Mouse (Mus musculus) hindbrain, postnatal 0 days (tissue): Measurements from ENCODE around the gene Mta2. TPM values are rescaled to one million over a fixed set of nuclear protein-coding genes. Genes with fewer than 3 reads are reported as not detected.
"Not testable (repeated sequence)": the region's sequence is repeated elsewhere in the genome, so short reads cannot be mapped to it uniquely, and the experiment has no call there.

Experiments
- ATAC-seq: fragments of 200-750 bp; cut with Nextera tagmentation; 2 replicates; pipeline ENCODE4 v1.8.0; 2017; ENCODE audit warnings: mild to moderate bottlenecking, moderate TSS enrichment, moderate library complexity
- DNase-seq: peaks from one replicate; pipeline ENCODE4 v3.0.0-alpha.2; 2015; ENCODE audit warnings: low spot score
- H3K27ac ChIP-seq: fragments of 300-500 bp; sonication (generic); 2 replicates; pipeline ENCODE4 v1.5.1; 2014; ENCODE audit warnings: mild to moderate bottlenecking
- H3K27me3 ChIP-seq: fragments of 300-500 bp; sonication (generic); 2 replicates; pipeline ENCODE4 v1.6.1; 2014; ENCODE audit warnings: low read length, mixed read lengths; ENCODE audit not compliant: insufficient read depth
- H3K36me3 ChIP-seq: fragments of 300-500 bp; sonication (generic); 2 replicates; pipeline ENCODE4 v1.6.1; 2014; ENCODE audit warnings: low read length, mixed read lengths; ENCODE audit not compliant: insufficient read depth
- H3K4me1 ChIP-seq: fragments of 300-500 bp; sonication (generic); 2 replicates; pipeline ENCODE4 v1.6.1; 2014; ENCODE audit warnings: antibody characterized with exemption, low read length, mixed read lengths; ENCODE audit not compliant: insufficient read depth
- H3K4me2 ChIP-seq: fragments of 300-500 bp; sonication (generic); 2 replicates; pipeline ENCODE4 v1.6.1; 2014; ENCODE audit warnings: low read depth, mild to moderate bottlenecking, low read length, moderate library complexity, mixed read lengths
- H3K4me3 ChIP-seq: fragments of 300-500 bp; sonication (generic); 2 replicates; pipeline ENCODE4 v1.5.1; 2014; ENCODE audit warnings: low read length
- H3K9ac ChIP-seq: fragments of 300-500 bp; sonication (generic); replicated peaks from 2 replicates; pipeline ENCODE4 v1.6.1; 2014; ENCODE audit warnings: mild to moderate bottlenecking, low read length, moderate library complexity, mixed read lengths
- H3K9me3 ChIP-seq: fragments of 300-500 bp; sonication (generic); 2 replicates; pipeline ENCODE4 v1.6.1; 2016; ENCODE audit warnings: low read length, mixed read lengths
- CTCF ChIP-seq: IDR thresholded peaks from 2 replicates; pipeline ENCODE4 v1.5.1; 2016; ENCODE audit warnings: antibody characterized with exemption, control low read depth, low read depth
- WGBS: fragments of 180-500 bp; shearing (Covaris S2); extraction: QIAGEN DNeasy Blood & Tissue Kit; methylation state at CpG from one replicate; pipeline ENCODE4 v1.1.7; 2014; 5-methylcytosine and 5-hydroxymethylcytosine counted together
- polyA plus RNA-seq: library from polyadenylated mRNA; unstranded; fragments of >200 nt; fragmentation: Nextera tagmentation; extraction: Ambion mirVana; gene quantifications from 2 replicates; pipeline ENCODE4 v1.2.1, GENCODE M21; 2015
- total RNA-seq: library from RNA; depleted of rRNA; stranded (reverse); fragments of >200 nt; gene quantifications from 2 replicates; pipeline ENCODE4 v1.2.3, GENCODE M21; 2014; rRNA removed

Gene Mta2
- total RNA-seq (65.1 and 71.4 TPM in 2 replicates), polyA plus RNA-seq (75.2 and 78.8 TPM in 2 replicates)

DNA sequence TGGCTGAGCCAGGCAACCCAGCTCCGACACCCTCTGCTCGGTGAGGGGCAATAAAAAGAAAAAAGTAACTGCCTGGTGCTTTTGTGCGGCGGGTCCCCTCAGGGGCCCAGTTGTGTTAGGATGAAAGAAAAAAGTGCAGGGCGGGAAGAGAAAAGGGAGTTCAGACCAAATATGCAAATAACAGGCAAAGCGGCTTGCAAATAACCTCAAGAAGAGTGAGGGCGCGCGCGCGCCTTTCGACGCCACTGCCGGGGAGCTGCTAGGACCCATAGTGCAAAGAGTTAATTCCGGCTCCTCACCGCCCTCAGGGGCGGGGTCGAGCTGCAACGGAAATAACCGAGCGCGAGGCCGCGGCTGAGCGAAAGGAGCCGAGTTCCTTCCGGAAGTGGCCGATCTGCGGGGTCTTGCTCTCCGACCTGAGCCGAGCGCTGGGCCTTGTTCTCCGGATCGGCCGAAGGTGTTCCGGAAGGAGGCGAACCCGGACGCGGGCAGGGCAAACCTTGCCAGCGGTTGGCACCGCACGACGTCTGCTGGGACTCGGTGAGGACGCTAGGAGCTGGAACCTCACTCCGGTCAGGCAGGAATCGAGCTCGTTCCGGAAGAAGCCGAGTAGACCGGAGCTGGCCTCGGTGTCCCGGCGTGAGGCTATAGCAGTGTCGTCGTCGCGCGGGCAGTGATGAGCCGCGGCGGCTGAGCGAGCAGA, at the start of gene Mta2:
Mta2 (plus strand) TSS at position 361 of the 703 bp plus-strand sequence.
- Histone ChIP-seq H3K36me3 (peaks cover 16% of the 10 kb centered on the region; the same call in 1 of the 2 replicates), H3K27ac (peak within 1 kb of the TSS; percentile 97), H3K4me1 (0 out of 2 replicates have a peak, but pooled peaks cover 11% of the 10 kb centered on the region), H3K9ac (peak within 1 kb of the TSS; percentile 94), H3K9me3 (no peaks in the 10 kb centered on the region), H3K4me3 (peak within 1 kb of the TSS; percentile 62), H3K27me3 (no peaks in the 10 kb centered on the region), H3K4me2 (peak within 1 kb of the TSS; percentile 60)
- ATAC-seq = peak; percentile 96
- under 1% methylated on average over 64 of the region's 64 CpGs for WGBS
- DNase-seq = peak; percentile 99
- no peak; the same call in 1 of the 2 replicates for TF ChIP-seq CTCF

DNA sequence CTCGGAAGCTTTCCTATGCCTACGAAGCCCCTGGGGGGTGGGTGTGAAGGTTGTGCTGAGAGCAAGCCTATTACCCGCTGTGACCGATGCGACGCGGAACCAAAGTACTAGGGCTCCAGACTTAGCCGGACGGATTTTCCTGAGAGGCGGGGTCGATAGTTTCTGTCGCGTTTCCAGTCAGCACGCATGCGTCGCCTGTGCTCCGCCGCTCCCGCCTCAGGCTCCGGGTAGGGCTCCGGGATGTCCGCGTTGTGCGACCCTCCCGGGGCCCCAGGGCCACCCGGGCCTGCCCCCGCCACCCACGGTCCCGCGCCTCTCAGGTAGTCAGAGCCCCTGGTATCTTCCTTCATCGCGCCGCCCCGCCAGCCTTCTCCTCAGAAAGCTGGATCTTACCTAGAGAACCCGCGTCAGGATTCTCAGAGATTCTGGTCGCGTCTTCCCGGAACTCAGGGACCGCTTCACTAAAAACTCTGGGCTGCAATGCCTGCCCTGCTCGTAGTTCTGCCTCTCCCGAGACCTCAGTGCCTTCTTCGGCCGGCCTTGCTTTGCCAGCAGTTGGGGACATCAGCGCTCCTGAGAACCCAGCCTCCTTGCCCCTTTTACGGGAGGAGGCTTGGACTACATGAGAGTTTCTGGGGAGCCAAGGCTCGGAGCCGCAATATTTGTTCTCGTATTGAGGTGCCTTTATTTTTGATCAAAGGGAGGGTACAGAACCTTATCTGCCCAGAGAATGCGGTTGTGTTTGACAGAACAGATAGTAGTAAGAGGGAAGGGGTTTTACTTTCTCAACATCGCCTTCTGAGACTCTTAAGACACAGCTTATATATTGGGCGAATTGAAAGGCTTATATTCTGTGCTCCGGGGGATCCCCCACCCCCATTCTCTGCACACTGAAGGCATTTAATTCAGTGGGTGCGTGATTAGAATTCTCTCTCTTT, 48.6 kb upstream of the Mta2 start, which contains the start of gene Ints5:
Ints5 (plus strand) TSS at position 177 of the 938 bp plus-strand sequence.
- Histone ChIP-seq H3K4me3 (peak within 1 kb of the TSS; percentile 82), H3K4me2 (peak within 1 kb of the TSS; percentile 97), H3K9me3 (no peaks in the 10 kb centered on the region), H3K27me3 (no peaks in the 10 kb centered on the region), H3K9ac (peak within 1 kb of the TSS; percentile 89), H3K27ac (peak within 1 kb of the TSS; percentile 84), H3K36me3 (0 out of 2 replicates have a peak, but pooled peaks cover 6% of the 10 kb centered on the region), H3K4me1 (peaks cover 6% of the 10 kb centered on the region; the same call in 1 of the 2 replicates)
- 3% methylated on average over 54 of the region's 54 CpGs for WGBS
- DNase-seq (peak; percentile 92), ATAC-seq (peak; percentile 74)
- TF ChIP-seq CTCF = no peak

DNA sequence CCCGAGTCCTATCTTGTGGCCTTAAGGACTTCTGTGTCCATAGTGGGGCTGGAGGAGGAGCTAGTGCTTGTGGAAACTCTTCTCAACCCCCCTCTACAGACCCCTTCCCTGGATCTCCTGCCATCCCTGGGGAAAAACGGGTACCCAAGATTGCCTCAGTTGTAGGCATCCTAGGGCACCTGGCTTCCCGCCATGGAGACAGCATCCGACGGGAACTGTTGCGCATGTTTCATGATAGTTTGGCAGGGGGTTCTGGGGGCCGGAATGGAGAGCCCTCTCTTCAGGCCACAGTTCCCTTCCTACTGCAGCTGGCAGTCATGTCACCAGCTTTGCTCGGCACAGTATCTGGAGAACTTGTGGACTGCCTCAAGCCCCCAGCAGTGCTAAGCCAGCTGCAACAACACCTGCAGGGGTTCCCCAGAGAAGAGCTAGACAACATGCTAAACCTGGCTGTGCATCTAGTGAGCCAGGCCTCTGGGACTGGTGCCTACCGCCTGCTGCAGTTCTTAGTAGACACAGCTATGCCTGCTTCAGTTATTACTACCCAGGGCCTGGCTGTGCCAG, 46.2 kb upstream of the Mta2 start:
- H3K4me2 ChIP-seq = no peak overlapping the region
- ATAC-seq (no peak), DNase-seq (no peak)
- no peak for TF ChIP-seq CTCF
- H3K9me3 ChIP-seq = no peaks in the 10 kb centered on the region
- H3K27ac ChIP-seq = no peak overlapping the region
- H3K36me3 ChIP-seq = 0 out of 2 replicates have a peak, but pooled peaks cover 6% of the 10 kb centered on the region
- H3K4me3 ChIP-seq = no peak overlapping the region
- H3K9ac ChIP-seq = no peak overlapping the region
- H3K27me3 ChIP-seq = no peaks in the 10 kb centered on the region
- H3K4me1 ChIP-seq = peaks cover 9% of the 10 kb centered on the region
- 85% methylated on average over 9 of the region's 9 CpGs for WGBS

DNA sequence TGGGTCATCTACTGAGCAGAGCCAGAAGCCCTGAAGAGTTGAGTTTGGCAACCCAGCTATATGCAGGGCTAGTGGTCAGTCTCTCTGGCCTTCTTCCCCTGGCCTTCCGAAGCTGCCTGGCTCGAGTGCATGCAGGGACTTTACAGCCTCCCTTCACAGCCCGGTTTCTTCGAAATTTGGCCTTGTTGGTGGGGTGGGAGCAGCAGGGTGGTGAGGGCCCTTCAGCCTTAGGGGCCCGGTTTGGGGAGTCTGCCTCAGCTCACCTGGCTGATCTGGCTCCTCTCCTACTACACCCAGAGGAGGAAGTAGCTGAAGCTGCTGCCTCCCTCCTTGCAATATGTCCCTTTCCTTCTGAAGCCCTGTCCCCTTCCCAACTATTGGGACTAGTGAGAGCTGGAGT, 45.4 kb upstream of the Mta2 start:
- not testable (repeated sequence) for H3K9ac ChIP-seq, H3K4me1 ChIP-seq

DNA sequence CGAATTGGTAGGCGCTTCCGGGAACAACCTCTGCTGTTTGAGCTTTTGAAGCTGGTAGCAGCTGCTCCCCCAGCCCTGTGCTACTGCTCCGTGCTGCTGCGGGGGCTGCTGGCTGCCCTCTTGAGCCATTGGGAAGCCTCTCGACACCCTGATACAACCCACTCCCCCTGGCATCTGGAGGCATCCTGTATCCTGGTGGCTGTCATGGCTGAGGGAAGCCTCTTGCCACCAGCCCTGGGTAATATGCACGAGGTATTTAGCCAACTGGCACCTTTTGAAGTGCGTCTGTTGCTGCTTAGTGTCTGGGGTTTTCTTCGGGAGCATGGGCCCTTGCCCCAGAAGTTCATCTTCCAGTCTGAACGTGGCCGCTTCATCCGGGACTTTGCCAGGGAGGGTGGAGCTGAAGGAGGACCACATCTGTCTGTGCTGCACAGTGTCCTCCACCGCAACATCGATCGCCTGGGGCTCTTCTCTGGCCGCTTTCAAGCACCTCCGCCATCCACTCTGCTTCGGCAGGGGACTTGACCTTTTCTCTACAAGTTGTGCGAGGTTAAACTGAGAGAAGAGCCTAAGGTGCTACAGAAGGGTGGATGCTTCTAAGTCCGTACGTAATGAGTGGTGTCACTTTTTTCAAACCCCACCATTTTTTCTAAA, 44.3 kb upstream of the Mta2 start:
- H3K36me3 ChIP-seq, H3K9me3 ChIP-seq, H3K4me1 ChIP-seq, H3K27me3 ChIP-seq: not testable (repeated sequence)
- peak; percentile 46 for ATAC-seq
- DNase-seq = peak; percentile 54
- Histone ChIP-seq H3K27ac (peak overlapping the region; percentile 86), H3K9ac (peak overlapping the region; percentile 94; the same call in 1 of the 2 replicates), H3K4me3 (peak overlapping the region; percentile 91), H3K4me2 (peak overlapping the region; percentile 72)
- WGBS = 19% methylated on average over 21 of the region's 21 CpGs

More for the DNA sequence above, 45.4 kb upstream of the Mta2 start:
- not testable (repeated sequence) for DNase-seq, H3K27ac ChIP-seq, ATAC-seq, H3K9me3 ChIP-seq, H3K36me3 ChIP-seq, H3K27me3 ChIP-seq, H3K4me3 ChIP-seq, H3K4me2 ChIP-seq
- WGBS = 87% methylated on average over 5 of the region's 5 CpGs

DNA sequence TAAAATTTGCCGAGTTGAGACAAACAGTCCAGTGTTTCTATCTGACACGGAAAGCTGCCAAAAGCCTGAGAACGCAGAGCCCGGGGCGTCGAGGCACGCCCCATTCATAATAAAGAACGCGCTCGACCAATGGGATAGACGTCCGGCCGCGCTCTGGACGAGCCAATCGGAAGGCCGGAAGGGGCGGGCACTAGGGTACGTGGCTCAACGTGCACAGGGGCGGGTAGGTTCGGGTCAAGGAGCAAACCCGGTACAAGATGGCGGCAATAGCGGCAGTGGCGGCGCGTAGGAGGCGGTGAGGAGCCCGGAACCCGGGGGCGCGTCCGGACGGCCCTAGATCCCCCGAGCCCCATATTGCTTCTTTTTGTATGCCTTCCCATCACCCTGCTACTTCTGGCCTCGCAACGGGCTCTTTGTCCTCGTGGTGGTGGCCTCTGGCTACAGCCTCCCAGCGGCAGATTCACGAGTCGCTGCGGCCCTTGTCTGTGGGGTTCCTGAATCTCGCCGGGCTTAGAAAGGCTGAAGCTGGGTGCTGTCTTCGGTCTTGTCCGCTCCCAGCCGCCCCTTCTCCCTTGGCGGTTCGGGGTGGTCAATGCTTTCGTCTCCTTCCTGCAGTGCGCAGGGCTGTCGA, 43.7 kb upstream of the Mta2 start, which contains the start of gene Ganab:
Ganab (plus strand) TSS at position 207 of the 631 bp plus-strand sequence.
- peak within 1 kb of the TSS; percentile 72 for H3K4me2 ChIP-seq
- H3K9me3 ChIP-seq = no peaks in the 10 kb centered on the region
- TF ChIP-seq CTCF = peak; percentile 41
- peak within 1 kb of the TSS; percentile 91 for H3K4me3 ChIP-seq
- peaks cover 13% of the 10 kb centered on the region; the same call in 1 of the 2 replicates for H3K36me3 ChIP-seq
- H3K9ac ChIP-seq = peak within 1 kb of the TSS; percentile 94
- H3K27ac ChIP-seq = peak within 1 kb of the TSS; percentile 86
- DNase-seq (peak; percentile 99), ATAC-seq (peak; percentile 99)
- WGBS = under 1% methylated on average over 53 of the region's 53 CpGs
- peaks cover 9% of the 10 kb centered on the region for H3K4me1 ChIP-seq
- H3K27me3 ChIP-seq = no peaks in the 10 kb centered on the region
